Comparison of ENCODE assay signal across 8 mouse cellular contexts in the genomic region with DNA sequence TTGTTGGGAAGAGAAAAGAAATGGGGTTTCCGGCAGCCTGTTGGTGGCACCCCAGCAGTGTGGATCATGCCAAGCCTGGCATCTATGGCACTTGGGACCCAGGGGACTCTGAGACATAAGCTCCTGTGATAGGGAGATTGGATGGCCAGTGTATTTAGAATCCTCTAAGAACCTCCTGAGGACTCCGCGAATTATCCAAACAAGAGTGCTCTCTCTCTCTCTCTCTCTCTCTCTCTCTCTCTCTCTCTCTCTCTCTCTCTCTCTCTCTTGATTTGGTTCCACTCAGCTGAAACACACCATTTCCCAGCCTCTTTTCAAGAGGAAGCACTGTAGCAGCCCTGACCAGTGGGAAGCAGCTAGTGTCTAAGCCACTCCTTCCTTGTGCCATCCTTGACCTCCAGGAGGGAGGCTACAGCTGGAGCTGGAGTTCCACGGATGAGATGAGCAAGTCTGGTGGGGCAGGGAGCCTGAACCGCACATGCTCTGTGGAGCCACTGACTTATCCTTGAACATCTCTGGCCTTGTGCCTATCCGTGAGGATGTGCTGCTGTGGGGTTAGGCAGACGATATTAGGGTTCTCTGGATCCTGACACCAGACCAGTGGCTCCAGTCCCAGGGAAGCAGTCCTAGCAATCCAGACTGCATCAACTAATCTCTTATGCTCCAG.
DNase-seq lines count a peak whose midpoint lies in the region; ATAC-seq and TF ChIP-seq lines count a peak whose summit lies in the region.

No protein-coding gene starts in this region.

- H3K4me3 ChIP-seq in heart, embryonic 14.5 days (ENCODE audit: control insufficient read depth in 1 of 2, insufficient read depth in 1 of 2, low read depth in 1 of 2, low read length in 2 of 2), result no peak overlapping the region
- no peak overlapping the region for H3K4me3 ChIP-seq in liver, embryonic 14.5 days (ENCODE audit: insufficient read depth in 1 of 2, low read depth in 2 of 2, low read length in 2 of 2)
- H3K4me3 ChIP-seq in stomach, embryonic 15.5 days (replicated peaks), result no peak overlapping the region

- no peak for TF ChIP-seq EP300 in liver, embryonic 14.5 days (IDR thresholded peaks at IDR 0.05; ENCODE audit: low read depth)

- peak overlapping the region; percentile 46 to 75 for H3K27ac ChIP-seq in heart, embryonic 14.5 days (replicated peaks in 1 of 2; ENCODE audit: control insufficient read depth in 1 of 2, insufficient read depth in 1 of 2, low read depth in 2 of 2, low read length in 2 of 2)
- no peak overlapping the region for H3K27ac ChIP-seq in liver, embryonic 14.5 days
- peak overlapping the region; percentile 97 for H3K27ac ChIP-seq in stomach, embryonic 15.5 days

- H3K4me1 ChIP-seq in heart, embryonic 14.5 days (ENCODE audit: control insufficient read depth in 2 of 2, insufficient read depth in 2 of 2, low read length in 2 of 2), result peaks cover 22 to 30% of the 10 kb centered on the region in 2 experiments
- peaks cover 0 to 4% of the 10 kb centered on the region in 2 experiments; a peak in 2 of 4 replicates for H3K4me1 ChIP-seq in liver, embryonic 14.5 days (replicated peaks; ENCODE audit: control insufficient read depth in 2 of 2, insufficient read depth in 2 of 2, low read length in 1 of 2)
- peaks cover 38% of the 10 kb centered on the region for H3K4me1 ChIP-seq in stomach, embryonic 15.5 days

- H3K9ac ChIP-seq in heart, embryonic 14.5 days (ENCODE audit: low read length), result peak overlapping the region; percentile 14; the same call in 1 of the 2 replicates
- no peak overlapping the region for H3K9ac ChIP-seq in liver, embryonic 14.5 days (replicated peaks)
- H3K9ac ChIP-seq in stomach, embryonic 15.5 days, result no peak overlapping the region

- H3K9me3 ChIP-seq in heart, embryonic 14.5 days (ENCODE audit: control insufficient read depth, low read length), result no peaks in the 10 kb centered on the region
- H3K9me3 ChIP-seq in liver, embryonic 14.5 days (ENCODE audit: control insufficient read depth, low read length), result no peaks in the 10 kb centered on the region
- no peaks in the 10 kb centered on the region for H3K9me3 ChIP-seq in stomach, embryonic 15.5 days

- no peaks in the 10 kb centered on the region for H3K27me3 ChIP-seq in heart, embryonic 14.5 days (ENCODE audit: control insufficient read depth, insufficient read depth, low read length)
- H3K27me3 ChIP-seq in liver, embryonic 14.5 days (ENCODE audit: control insufficient read depth, insufficient read depth, low read length), result no peaks in the 10 kb centered on the region
- no peaks in the 10 kb centered on the region for H3K27me3 ChIP-seq in stomach, embryonic 15.5 days (replicated peaks)

- WGBS in heart, embryonic 14.5 days, result 51% methylated on average over 7 of the region's 7 CpGs
- WGBS in liver, embryonic 14.5 days (ENCODE audit: insufficient replicate concordance), result 60% methylated on average over 7 of the region's 7 CpGs
- WGBS in stomach, embryonic 15.5 days, result 28% methylated on average over 7 of the region's 7 CpGs

- TF ChIP-seq CTCF in liver, embryonic 14.5 days (IDR thresholded peaks at IDR 0.05; ENCODE audit: low read depth), result no peak

- no peak for ATAC-seq in heart, embryonic 14.5 days (ENCODE audit: insufficient number of reproducible peaks, insufficient read depth, low FRiP score, low read depth)
- ATAC-seq in liver, embryonic 14.5 days (ENCODE audit: insufficient read depth), result no peak
- no peak for ATAC-seq in stomach, embryonic 15.5 days (ENCODE audit: insufficient read depth, low FRiP score, low read depth)

- DNase-seq in layer of hippocampus, postnatal 36 days, result peak; percentile 12 to 27
- DNase-seq in layer of hippocampus, adult 9-11 months, result no peak
- DNase-seq in cerebellum, adult 9-11 months, result peak; percentile 69
- no peak for DNase-seq in liver, embryonic 14.5 days (ENCODE audit: low read depth in 3 of 3, low spot score in 3 of 3)
- DNase-seq in spleen, postnatal 10 days (ENCODE audit: low spot score in 2 of 2), result no peak
- no peak for DNase-seq in testis, postnatal 14 days (ENCODE audit: low spot score)

- H3K4me2 ChIP-seq in heart, embryonic 14.5 days (ENCODE audit: low read length), result peak overlapping the region; percentile 49
- H3K4me2 ChIP-seq in liver, embryonic 14.5 days (ENCODE audit: low read depth), result peak overlapping the region; percentile 15; the same call in 1 of the 2 replicates
- H3K4me2 ChIP-seq in stomach, embryonic 15.5 days, result peak overlapping the region; percentile 38; the same call in 1 of the 2 replicates

- no peaks in the 10 kb centered on the region for H3K36me3 ChIP-seq in heart, embryonic 14.5 days (ENCODE audit: control insufficient read depth, insufficient read depth, low read length)
- H3K36me3 ChIP-seq in liver, embryonic 14.5 days (replicated peaks; ENCODE audit: control insufficient read depth, insufficient read depth, low read depth), result no peaks in the 10 kb centered on the region
- H3K36me3 ChIP-seq in stomach, embryonic 15.5 days, result no peaks in the 10 kb centered on the region

Comparison
In these comparisons a context has a peak if more than half of its experiments do, and no peak if none do; other contexts are left out.
1. DNase-seq: peak in layer of hippocampus, postnatal 36 days (2 of 2) and cerebellum, adult 9-11 months (single experiment); none in layer of hippocampus, adult 9-11 months (single experiment), liver, embryonic 14.5 days (0 of 3), spleen, postnatal 10 days (0 of 2) and testis, postnatal 14 days (single experiment).
2. Peak in every context shown above with its lines, with median percentiles within 50 percentile points of each other: H3K4me2 ChIP-seq.